Mouse (Mus musculus) liver, postnatal 0 days (tissue): ENCODE results near the gene 2210011C24Rik. TPM values are rescaled to one million over a fixed set of nuclear protein-coding genes. Genes with fewer than 3 reads are reported as not detected.

Source experiments
- ATAC-seq: fragments of 200-750 bp; cut with Nextera tagmentation; 2 replicates; pipeline ENCODE4 v1.8.0; 2017; ENCODE audit warnings: mild to moderate bottlenecking, moderate library complexity
- DNase-seq: peaks from one replicate; pipeline ENCODE4 v3.0.0-alpha.2; 2016
- H3K27ac ChIP-seq: fragments of 300-500 bp; sonication (generic); 2 replicates; pipeline ENCODE4 v1.5.1; 2014; ENCODE audit warnings: antibody characterized with exemption, moderate library complexity, mild to moderate bottlenecking, low read depth
- H3K27me3 ChIP-seq: fragments of 300-500 bp; sonication (generic); 2 replicates; pipeline ENCODE4 v1.6.1; 2014; ENCODE audit warnings: low read length, control low read depth, mixed read lengths; ENCODE audit not compliant: insufficient read depth
- H3K36me3 ChIP-seq: fragments of 300-500 bp; sonication (generic); replicated peaks from 2 replicates; pipeline ENCODE4 v1.6.1; 2014; ENCODE audit warnings: mild to moderate bottlenecking, control low read depth, low read length, moderate library complexity, mixed read lengths; ENCODE audit not compliant: insufficient read depth
- H3K4me1 ChIP-seq: fragments of 300-500 bp; sonication (generic); 2 replicates; pipeline ENCODE4 v1.6.1; 2014; ENCODE audit warnings: antibody characterized with exemption, mild to moderate bottlenecking, control low read depth; ENCODE audit not compliant: insufficient read depth
- H3K4me2 ChIP-seq: fragments of 300-500 bp; sonication (generic); 2 replicates; pipeline ENCODE4 v1.6.1; 2014; ENCODE audit warnings: low read depth, mild to moderate bottlenecking, low read length, moderate library complexity, mixed read lengths
- H3K4me3 ChIP-seq: fragments of 300-500 bp; sonication (generic); 2 replicates; pipeline ENCODE4 v1.5.1; 2014; ENCODE audit warnings: low read depth, low read length
- H3K9ac ChIP-seq: fragments of 300-500 bp; sonication (generic); replicated peaks from 2 replicates; pipeline ENCODE4 v1.6.1; 2014; ENCODE audit warnings: mild to moderate bottlenecking, moderate library complexity
- H3K9me3 ChIP-seq: fragments of 300-500 bp; sonication (generic); 2 replicates; pipeline ENCODE4 v1.6.1; 2016; ENCODE audit warnings: mild to moderate bottlenecking, control low read depth, low read length, mixed read lengths
- CTCF ChIP-seq: sonication (generic); IDR thresholded peaks from 2 replicates; pipeline ENCODE4 v1.5.1; 2016; ENCODE audit warnings: antibody characterized with exemption, low read depth
- EP300 ChIP-seq: IDR thresholded peaks from 2 replicates; pipeline ENCODE4 v1.6.1; 2016; ENCODE audit warnings: antibody characterized with exemption, low read depth, mild to moderate bottlenecking
- WGBS: fragments of 180-500 bp; shearing (Covaris S2); extraction: QIAGEN DNeasy Blood & Tissue Kit; methylation state at CpG from one replicate; pipeline ENCODE4 v1.1.7; 2014; ENCODE audit not compliant: insufficient replicate concordance; 5-methylcytosine and 5-hydroxymethylcytosine counted together
- polyA plus RNA-seq: library from polyadenylated mRNA; unstranded; fragments of >200 nt; fragmentation: Nextera tagmentation; extraction: Ambion mirVana; gene quantifications from 2 replicates; pipeline ENCODE4 v1.2.1, GENCODE M21; 2015

The 2210011C24Rik gene
- polyA plus RNA-seq, 1 experiment from 2014 or later = 0.40 TPM

GRCm38 (mm10) chr8:84048171-84048570 lies 36.2 kb upstream of the 2210011C24Rik start:
- WGBS = 76% methylated on average over 5 of the region's 5 CpGs
- no peak for TF ChIP-seq CTCF
- TF ChIP-seq EP300 = no peak
- no peaks in the 10 kb centered on the region for H3K9me3 ChIP-seq
- DNase-seq (no peak), ATAC-seq (no peak)
- H3K36me3 ChIP-seq = no peaks in the 10 kb centered on the region
- H3K4me2 ChIP-seq = no peak overlapping the region
- no peak overlapping the region for H3K27ac ChIP-seq
- H3K4me3 ChIP-seq = no peak overlapping the region
- H3K9ac ChIP-seq = no peak overlapping the region
- H3K4me1 ChIP-seq = peaks cover 5% of the 10 kb centered on the region
- peaks cover 21% of the 10 kb centered on the region for H3K27me3 ChIP-seq

GRCm38 (mm10) chr8:84046505-84046904 lies 34.5 kb upstream of the 2210011C24Rik start:
- H3K4me1 ChIP-seq = peaks cover 3% of the 10 kb centered on the region; the same call in 1 of the 2 replicates
- no peaks in the 10 kb centered on the region for H3K9me3 ChIP-seq
- no peak overlapping the region for H3K4me2 ChIP-seq
- H3K27ac ChIP-seq = no peak overlapping the region
- H3K27me3 ChIP-seq = peaks cover 37% of the 10 kb centered on the region
- 70% methylated on average over 3 of the region's 3 CpGs for WGBS
- no peak for ATAC-seq
- H3K36me3 ChIP-seq = no peaks in the 10 kb centered on the region
- no peak overlapping the region for H3K9ac ChIP-seq
- TF ChIP-seq CTCF (no peak), EP300 (no peak)
- H3K4me3 ChIP-seq = no peak overlapping the region
- no peak for DNase-seq

GRCm38 (mm10) chr8:84044900-84045299 lies 32.9 kb upstream of the 2210011C24Rik start, which contains the start of gene Rln3:
Gene Rln3, minus strand, starts transcription at chr8:84045000.
- H3K9me3 ChIP-seq = no peaks in the 10 kb centered on the region
- peaks cover 3% of the 10 kb centered on the region; the same call in 1 of the 2 replicates for H3K4me1 ChIP-seq
- ATAC-seq (no peak), DNase-seq (no peak)
- H3K4me2 ChIP-seq = no peak within 1 kb of the TSS
- H3K4me3 ChIP-seq = no peak within 1 kb of the TSS
- peaks cover 44% of the 10 kb centered on the region for H3K27me3 ChIP-seq
- 25% methylated on average over 9 of the region's 9 CpGs for WGBS
- H3K9ac ChIP-seq = no peak within 1 kb of the TSS
- TF ChIP-seq CTCF (no peak), EP300 (no peak)
- no peaks in the 10 kb centered on the region for H3K36me3 ChIP-seq
- no peak within 1 kb of the TSS for H3K27ac ChIP-seq

GRCm38 (mm10) chr8:84044103-84044502 lies 32.1 kb upstream of the 2210011C24Rik start:
- no peak overlapping the region for H3K4me3 ChIP-seq
- H3K9ac ChIP-seq = no peak overlapping the region
- H3K4me2 ChIP-seq = no peak overlapping the region
- no peak overlapping the region for H3K27ac ChIP-seq
- ATAC-seq (no peak), DNase-seq (no peak)
- H3K4me1 ChIP-seq = peaks cover 3% of the 10 kb centered on the region; the same call in 1 of the 2 replicates
- no peak for TF ChIP-seq EP300
- peak; percentile 15; the same call in 1 of the 2 replicates for TF ChIP-seq CTCF
- no peaks in the 10 kb centered on the region for H3K36me3 ChIP-seq
- peaks cover 44% of the 10 kb centered on the region for H3K27me3 ChIP-seq
- H3K9me3 ChIP-seq = no peaks in the 10 kb centered on the region
- 21% methylated on average over 7 of the region's 7 CpGs for WGBS

GRCm38 (mm10) chr8:84042948-84043342 lies 31.0 kb upstream of the 2210011C24Rik start:
- no peaks in the 10 kb centered on the region for H3K9me3 ChIP-seq
- peaks cover 44% of the 10 kb centered on the region for H3K27me3 ChIP-seq
- TF ChIP-seq CTCF (no peak), EP300 (no peak)
- H3K4me2 ChIP-seq = peak overlapping the region; percentile 67
- no peak overlapping the region for H3K9ac ChIP-seq
- DNase-seq (no peak), ATAC-seq (no peak)
- no peak overlapping the region for H3K27ac ChIP-seq
- no peaks in the 10 kb centered on the region for H3K36me3 ChIP-seq
- peak overlapping the region; percentile 41 for H3K4me3 ChIP-seq
- peaks cover 3% of the 10 kb centered on the region; the same call in 1 of the 2 replicates for H3K4me1 ChIP-seq
- 42% methylated on average over 12 of the region's 12 CpGs for WGBS

- Histone ChIP-seq H3K36me3 (no peaks in the 10 kb centered on the region), H3K9me3 (no peaks in the 10 kb centered on the region), H3K4me1 (peaks cover 3% of the 10 kb centered on the region; the same call in 1 of the 2 replicates), H3K4me3 (peak within 1 kb of the TSS; percentile 41), H3K27me3 (peaks cover 44% of the 10 kb centered on the region), H3K9ac (peak within 1 kb of the TSS; percentile 35; the same call in 1 of the 2 replicates), H3K27ac (no peak within 1 kb of the TSS), H3K4me2 (peak within 1 kb of the TSS; percentile 67)
- TF ChIP-seq EP300 (no peak), CTCF (peak; percentile 78)
- 3% methylated on average over 38 of the region's 40 CpGs for WGBS
- DNase-seq (peak; percentile 74), ATAC-seq (peak; percentile 73)
These were observed 30.3 kb upstream of the 2210011C24Rik start, which contains the start of gene Il27ra for GRCm38 (mm10) chr8:84042066-84042947. Gene Il27ra, minus strand, starts transcription at chr8:84042589.
